Mouse (Mus musculus) stomach, postnatal 0 days (tissue): ENCODE data around the gene 4430402I18Rik. TPM values are rescaled to one million over a fixed set of nuclear protein-coding genes. Genes with fewer than 3 reads are reported as not detected.

Experiments
- ATAC-seq: fragments of 200-750 bp; cut with Nextera tagmentation; 2 replicates; pipeline ENCODE4 v1.8.0; 2017; ENCODE audit not compliant: low FRiP score, low TSS enrichment
- DNase-seq: peaks from one replicate; pipeline ENCODE4 v3.0.0-alpha.2; 2016; ENCODE audit warnings: low spot score
- H3K27ac ChIP-seq: fragments of 300-500 bp; sonication (generic); replicated peaks from 2 replicates; pipeline ENCODE4 v1.5.1; 2014; ENCODE audit warnings: mild to moderate bottlenecking, control low read depth
- H3K27me3 ChIP-seq: fragments of 300-500 bp; sonication (generic); 2 replicates; pipeline ENCODE4 v1.6.1; 2014; ENCODE audit warnings: low read length; ENCODE audit not compliant: control insufficient read depth, insufficient read depth
- H3K36me3 ChIP-seq: fragments of 300-500 bp; sonication (generic); 2 replicates; pipeline ENCODE4 v1.6.1; 2014; ENCODE audit warnings: low read length, mixed read lengths; ENCODE audit not compliant: control insufficient read depth, insufficient read depth
- H3K4me1 ChIP-seq: fragments of 300-500 bp; sonication (generic); replicated peaks from 2 replicates; pipeline ENCODE4 v1.6.1; 2014; ENCODE audit warnings: antibody characterized with exemption; ENCODE audit not compliant: control insufficient read depth, insufficient read depth
- H3K4me2 ChIP-seq: fragments of 300-500 bp; sonication (generic); replicated peaks from 2 replicates; pipeline ENCODE4 v1.6.1; 2014; ENCODE audit warnings: low read depth, mild to moderate bottlenecking, control low read depth, moderate library complexity
- H3K4me3 ChIP-seq: fragments of 300-500 bp; sonication (generic); 2 replicates; pipeline ENCODE4 v1.5.1; 2014; ENCODE audit warnings: low read depth, low read length, control low read depth
- H3K9ac ChIP-seq: fragments of 300-500 bp; sonication (generic); 2 replicates; pipeline ENCODE4 v1.6.1; 2014; ENCODE audit warnings: mild to moderate bottlenecking, low read length, control low read depth, mixed read lengths
- H3K9me3 ChIP-seq: fragments of 300-500 bp; sonication (generic); 2 replicates; pipeline ENCODE4 v1.6.1; 2016; ENCODE audit warnings: low read length; ENCODE audit not compliant: control insufficient read depth
- CTCF ChIP-seq: IDR thresholded peaks from 2 replicates; pipeline ENCODE4 v1.5.1; 2016; ENCODE audit warnings: antibody characterized with exemption, low read depth, mild to moderate bottlenecking, moderate library complexity
- EP300 ChIP-seq: optimal IDR thresholded peaks from 2 replicates; pipeline ENCODE3; 2016; ENCODE audit warnings: antibody characterized with exemption
- WGBS: fragments of 180-500 bp; shearing (Covaris S2); extraction: QIAGEN DNeasy Blood & Tissue Kit; methylation state at CpG from one replicate; pipeline ENCODE4 v1.1.7; 2014; 5-methylcytosine and 5-hydroxymethylcytosine counted together
- polyA plus RNA-seq: library from polyadenylated mRNA; unstranded; fragments of >200 nt; fragmentation: Nextera tagmentation; extraction: Ambion mirVana; gene quantifications from 2 replicates; pipeline ENCODE4 v1.2.1, GENCODE M21; 2015

Gene 4430402I18Rik
- polyA plus RNA-seq, 1 experiment from 2014 or later, result 0.84 TPM

- Histone ChIP-seq H3K4me3 (peak overlapping the region; percentile 29), H3K27ac (no peak overlapping the region), H3K4me1 (no peaks in the 10 kb centered on the region), H3K9me3 (no peaks in the 10 kb centered on the region), H3K36me3 (no peaks in the 10 kb centered on the region), H3K9ac (peak overlapping the region; percentile 43), H3K27me3 (no peaks in the 10 kb centered on the region), H3K4me2 (peak overlapping the region; percentile 62)
- TF ChIP-seq CTCF (peak; percentile 87), EP300 (no peak)
- ATAC-seq, result peak; percentile 81
- 17% methylated on average over 35 of the region's 35 CpGs for WGBS
- peak; percentile 86 for DNase-seq
Measured at GRCm38 (mm10) chr19:28974862-28975611, 7.4 kb upstream of the 4430402I18Rik start.

GRCm38 (mm10) chr19:28970251-28970650 lies 2.7 kb upstream of the 4430402I18Rik start:
- no peak overlapping the region for H3K27ac ChIP-seq
- no peak overlapping the region for H3K4me2 ChIP-seq
- 53% methylated on average over 11 of the region's 11 CpGs for WGBS
- H3K27me3 ChIP-seq, result no peaks in the 10 kb centered on the region
- no peak overlapping the region for H3K4me3 ChIP-seq
- ATAC-seq (no peak), DNase-seq (no peak)
- H3K36me3 ChIP-seq, result no peaks in the 10 kb centered on the region
- no peaks in the 10 kb centered on the region for H3K9me3 ChIP-seq
- no peak overlapping the region for H3K9ac ChIP-seq
- TF ChIP-seq CTCF, result no peak
- TF ChIP-seq EP300, result no peak
- H3K4me1 ChIP-seq, result no peaks in the 10 kb centered on the region

GRCm38 (mm10) chr19:28969231-28969630 lies 1.6 kb upstream of the 4430402I18Rik start:
- DNase-seq (no peak), ATAC-seq (no peak)
- TF ChIP-seq CTCF, result no peak
- no peak for TF ChIP-seq EP300
- no peak overlapping the region for H3K9ac ChIP-seq
- no peak overlapping the region for H3K27ac ChIP-seq
- H3K4me1 ChIP-seq, result peaks cover 4% of the 10 kb centered on the region; the same call in 1 of the 2 replicates
- H3K36me3 ChIP-seq, result no peaks in the 10 kb centered on the region
- no peaks in the 10 kb centered on the region for H3K27me3 ChIP-seq
- H3K4me2 ChIP-seq, result no peak overlapping the region
- no peak overlapping the region for H3K4me3 ChIP-seq
- 78% methylated on average over 5 of the region's 5 CpGs for WGBS
- H3K9me3 ChIP-seq, result no peaks in the 10 kb centered on the region

GRCm38 (mm10) chr19:28968178-28968577 lies 578 bp upstream of the 4430402I18Rik start:
- H3K9ac ChIP-seq, result no peak overlapping the region
- no peak for ATAC-seq
- H3K36me3 ChIP-seq, result no peaks in the 10 kb centered on the region
- peaks cover 4% of the 10 kb centered on the region; the same call in 1 of the 2 replicates for H3K4me1 ChIP-seq
- no peaks in the 10 kb centered on the region for H3K27me3 ChIP-seq
- H3K27ac ChIP-seq, result no peak overlapping the region
- H3K9me3 ChIP-seq, result no peaks in the 10 kb centered on the region
- H3K4me2 ChIP-seq, result no peak overlapping the region
- 68% methylated on average over 4 of the region's 4 CpGs for WGBS
- DNase-seq, result no peak
- H3K4me3 ChIP-seq, result no peak overlapping the region
- TF ChIP-seq EP300 (no peak), CTCF (no peak)

- TF ChIP-seq EP300, result no peak
- no peak for TF ChIP-seq CTCF
- Histone ChIP-seq H3K36me3 (no peaks in the 10 kb centered on the region), H3K9ac (peak overlapping the region; percentile 84), H3K4me3 (peak overlapping the region; percentile 87), H3K4me1 (peaks cover 4% of the 10 kb centered on the region; the same call in 1 of the 2 replicates), H3K27me3 (no peaks in the 10 kb centered on the region), H3K9me3 (no peaks in the 10 kb centered on the region), H3K27ac (no peak overlapping the region), H3K4me2 (peak overlapping the region; percentile 87)
- WGBS, result 7% methylated on average over 16 of the region's 16 CpGs
- DNase-seq (no peak), ATAC-seq (no peak)
Measured at GRCm38 (mm10) chr19:28964552-28964903, 3.1 kb downstream of the 4430402I18Rik start.

- Histone ChIP-seq H3K9me3 (no peaks in the 10 kb centered on the region), H3K4me1 (peaks cover 4% of the 10 kb centered on the region; the same call in 1 of the 2 replicates), H3K36me3 (no peaks in the 10 kb centered on the region), H3K4me2 (peak within 1 kb of the TSS; percentile 87), H3K4me3 (peak within 1 kb of the TSS; percentile 87), H3K27me3 (no peaks in the 10 kb centered on the region), H3K27ac (peak within 1 kb of the TSS; percentile 84), H3K9ac (peak within 1 kb of the TSS; percentile 84)
- WGBS, result under 1% methylated on average over 63 of the region's 73 CpGs
- peak; percentile 77 for TF ChIP-seq CTCF
- TF ChIP-seq EP300, result no peak
- DNase-seq, result peak; percentile 92
- peak; percentile 95 for ATAC-seq
Measured at GRCm38 (mm10) chr19:28963842-28964551, 3.6 kb downstream of the 4430402I18Rik start, which contains the start of gene Plpp6. Plpp6 (plus strand) TSS chr19:28963953.
